Mouse (Mus musculus) C2C12 (cell line): ENCODE measurements at regions not wholly inside any gene's neighbourhood (a gene's known extent, or its start where the extent isn't known, plus 50 kb on each side); places are given as distances from the start of the nearest gene placed in this dataset.

Source experiments
- CTCF ChIP-seq: IDR thresholded peaks from one replicate; pipeline ENCODE4 v1.5.1; 2011; ENCODE audit not compliant: control insufficient read depth, insufficient read depth, insufficient read length
- FOSL1 ChIP-seq: IDR thresholded peaks from one replicate; pipeline ENCODE4 v1.8.0; 2011; ENCODE audit warnings: mild to moderate bottlenecking, low read length; ENCODE audit not compliant: poor library complexity, insufficient read depth, severe bottlenecking
- MAX ChIP-seq: IDR thresholded peaks from one replicate; pipeline ENCODE4 v1.6.1; 2011; ENCODE audit warnings: mild to moderate bottlenecking, control low read depth
- MYOD1 ChIP-seq: IDR thresholded peaks from one replicate; pipeline ENCODE4 v1.6.1; 2011; ENCODE audit warnings: low read depth; ENCODE audit not compliant: control insufficient read depth, insufficient read length

GRCm38 (mm10) chr11:112238960-112239884 is 542.8 kb upstream of the Sox9 start:
- TF ChIP-seq FOSL1: no peak
- no peak for TF ChIP-seq MYOD1
- TF ChIP-seq CTCF: no peak
- no peak for TF ChIP-seq MAX
